Mouse (Mus musculus): Measurements from ENCODE around the gene Trub1.

Trub1 gene

DNA sequence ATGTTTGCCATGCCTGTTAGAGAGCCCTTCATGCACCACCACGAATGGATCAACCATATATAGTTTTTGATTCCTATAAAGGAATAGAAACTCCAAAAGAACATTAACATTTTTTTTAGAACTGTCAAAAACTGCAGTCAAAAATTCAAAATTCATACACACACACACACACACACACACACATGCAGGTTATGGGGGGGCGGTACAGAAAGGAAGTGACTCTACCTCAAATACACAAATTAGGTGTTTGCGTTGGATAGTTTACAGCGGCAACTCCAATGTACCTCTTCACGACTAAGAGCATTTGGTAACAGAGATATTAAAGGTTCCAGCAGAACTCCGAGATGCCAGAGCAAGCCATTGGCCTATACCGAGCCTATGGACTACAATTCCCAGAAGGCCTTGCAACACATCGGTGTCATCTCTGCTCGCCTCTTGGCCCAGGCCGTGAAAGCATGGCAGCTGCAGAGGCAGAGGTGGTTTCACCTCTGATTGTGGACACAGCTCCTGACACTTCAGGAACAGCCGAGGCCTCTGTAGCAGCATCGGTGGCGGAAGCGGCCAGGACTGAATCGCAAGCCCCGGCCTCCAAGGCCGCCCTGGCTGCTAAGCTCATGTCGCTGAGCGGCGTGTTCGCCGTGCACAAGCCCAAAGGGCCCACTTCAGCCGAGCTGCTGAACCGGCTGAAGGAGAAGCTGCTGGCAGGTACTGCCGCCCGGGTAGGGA lies at the start of gene Trub1:
Gene Trub1, plus strand, starts transcription at position 421 of the 726 bp plus-strand sequence.
- peak; percentile 81 to 86 for DNase-seq

DNA sequence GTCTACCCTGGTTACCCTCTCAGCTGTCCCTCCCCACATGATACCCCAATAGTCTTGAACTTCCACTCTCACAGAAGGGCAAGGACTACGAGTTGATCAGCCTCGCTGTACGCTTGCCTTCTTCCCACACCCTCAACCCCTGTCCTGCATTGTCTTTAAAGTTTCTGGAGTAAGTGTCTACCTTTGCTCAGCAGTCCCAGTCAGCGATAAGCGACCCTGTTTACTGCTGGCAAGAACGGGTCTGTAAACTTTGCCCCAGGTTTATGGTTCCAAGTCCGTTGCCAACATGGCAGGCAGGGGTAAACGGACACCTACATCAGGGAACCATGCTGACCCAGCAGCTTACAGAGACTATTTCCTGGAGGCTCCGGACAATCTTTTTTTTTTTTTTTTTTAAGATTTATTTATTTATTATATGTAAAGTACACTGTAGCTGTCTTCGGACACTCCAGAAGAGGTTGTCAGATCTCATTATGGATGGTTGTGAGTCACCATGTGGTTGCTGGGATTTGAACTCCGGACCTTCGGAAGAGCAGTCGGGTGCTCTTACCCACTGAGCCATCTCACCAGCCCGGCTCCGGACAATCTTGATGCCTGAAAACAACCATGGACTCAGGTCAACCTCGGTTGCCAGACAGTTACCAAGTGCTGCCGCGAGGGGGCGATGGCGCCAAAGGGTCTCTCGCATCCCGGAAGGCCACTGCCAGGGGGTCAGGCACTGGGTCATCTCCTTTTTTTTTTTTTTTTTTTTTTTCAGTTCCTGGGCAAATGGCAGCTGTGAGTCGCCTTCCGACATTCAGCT lies 48.8 kb upstream of the Trub1 start:
- DNase-seq: peak; percentile 87 to 89

GRCm38 (mm10) chr19:57404502-57404848 lies 48.2 kb upstream of the Trub1 start:
- DNase-seq: no peak

- DNase-seq: peak in 1 of 2 experiments; percentile 49
Measured at GRCm38 (mm10) chr19:57407947-57408346, 44.8 kb upstream of the Trub1 start.

DNA sequence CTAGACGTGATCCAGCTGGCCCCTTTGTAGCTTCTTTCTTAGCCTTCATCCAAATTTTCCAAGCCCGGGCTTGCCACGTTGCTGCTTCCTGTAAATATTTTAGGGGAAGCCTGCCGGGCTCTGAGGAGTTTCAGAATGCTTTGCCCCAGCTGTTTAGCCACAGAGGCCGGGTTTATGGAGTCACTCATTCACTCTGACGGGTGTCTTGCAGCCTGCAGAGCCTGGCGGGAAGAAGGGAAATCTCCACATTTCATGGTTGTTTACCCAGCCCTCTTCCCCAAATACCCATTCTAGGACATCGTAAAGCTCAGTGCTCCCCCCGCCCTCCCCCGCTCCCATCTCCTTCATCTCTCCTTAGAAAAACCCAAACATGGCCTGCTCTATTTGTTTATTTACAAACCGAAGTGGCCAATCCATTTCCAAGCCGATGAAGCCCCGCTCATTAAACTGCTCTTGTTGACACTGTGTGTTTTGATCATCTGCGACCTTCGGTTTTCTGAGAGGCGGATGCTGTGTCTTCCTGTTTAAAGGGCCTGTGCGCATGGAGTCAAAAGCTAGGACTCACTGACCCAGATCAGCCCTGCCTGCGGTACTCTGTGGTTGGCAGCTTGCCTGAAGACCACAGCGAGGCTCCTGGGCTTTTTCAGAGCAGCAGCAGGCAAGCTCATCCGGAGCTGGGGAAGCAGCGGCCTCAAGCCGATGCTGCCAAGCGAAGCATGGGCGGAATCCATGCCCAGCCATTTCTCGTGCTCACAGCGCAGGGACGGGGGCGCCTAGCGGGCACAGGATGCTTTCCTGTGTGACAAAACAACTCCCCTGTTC lies 41.1 kb upstream of the Trub1 start:
- peak; percentile 82 to 90 for DNase-seq

GRCm38 (mm10) chr19:57413170-57413569 lies 39.5 kb upstream of the Trub1 start:
- no peak for DNase-seq

- DNase-seq: no peak
Measured at GRCm38 (mm10) chr19:57413918-57414317, 38.8 kb upstream of the Trub1 start.

GRCm38 (mm10) chr19:57415031-57415807 lies 37.5 kb upstream of the Trub1 start:
- no peak for DNase-seq

DNA sequence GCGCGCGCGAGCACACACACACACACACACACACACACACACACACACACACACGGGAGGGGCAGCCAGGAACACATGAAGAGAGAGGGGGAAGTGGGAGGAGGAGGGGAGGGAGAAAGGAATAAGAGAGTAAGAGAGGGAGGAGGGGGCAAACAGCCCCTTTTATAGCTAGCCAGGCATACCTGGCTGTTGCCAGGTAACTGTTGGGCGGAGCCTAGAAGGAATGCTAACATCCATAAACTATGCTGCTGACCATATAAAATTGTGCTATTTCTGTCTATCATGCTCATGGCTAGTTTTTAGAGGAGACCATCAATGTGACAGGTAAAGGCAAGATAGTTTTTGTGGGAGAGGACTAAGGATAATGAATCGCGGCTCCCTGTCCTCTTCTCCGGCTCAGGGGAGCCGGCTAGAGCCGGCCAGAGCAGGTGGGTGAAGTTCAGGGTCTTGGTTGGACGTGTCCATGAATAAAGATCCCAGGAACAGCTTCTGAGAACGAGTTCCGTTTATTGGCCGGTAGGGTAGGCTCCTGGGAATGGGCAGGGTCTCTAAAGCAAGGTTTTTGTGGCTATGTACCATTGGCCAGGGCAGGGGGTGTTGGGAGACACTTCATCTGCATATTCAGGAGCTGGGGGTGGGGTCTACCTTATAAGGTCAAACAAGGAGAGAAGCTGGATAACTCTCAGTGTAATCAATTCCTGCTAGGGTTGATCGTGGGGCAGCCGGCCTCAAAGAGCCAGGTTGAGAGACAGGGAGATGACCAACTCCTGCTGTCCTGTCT lies 34.7 kb upstream of the Trub1 start:
- DNase-seq: no peak

- DNase-seq: no peak
Measured at GRCm38 (mm10) chr19:57423402-57423801, 29.3 kb upstream of the Trub1 start.

DNA sequence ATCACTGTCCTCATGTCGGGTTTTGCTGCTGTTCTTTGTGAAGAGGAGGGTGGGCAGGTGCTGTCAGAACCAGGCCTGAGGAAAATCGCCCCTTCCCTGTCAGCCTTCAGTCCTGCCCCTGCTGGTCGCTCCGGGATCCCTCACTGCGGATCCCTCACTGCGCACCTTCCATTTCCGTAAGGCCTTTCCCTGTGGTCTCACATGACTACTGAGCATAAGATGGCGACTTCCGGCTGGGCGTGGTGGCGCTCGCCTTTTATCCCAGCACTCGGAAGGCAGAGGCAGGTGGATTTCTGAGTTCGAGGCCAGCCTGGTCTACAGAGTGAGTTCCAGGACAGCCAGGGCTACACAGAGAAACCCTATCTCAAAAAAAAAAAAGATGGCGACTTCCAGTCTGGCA lies 27.4 kb upstream of the Trub1 start:
- DNase-seq: no peak

DNA sequence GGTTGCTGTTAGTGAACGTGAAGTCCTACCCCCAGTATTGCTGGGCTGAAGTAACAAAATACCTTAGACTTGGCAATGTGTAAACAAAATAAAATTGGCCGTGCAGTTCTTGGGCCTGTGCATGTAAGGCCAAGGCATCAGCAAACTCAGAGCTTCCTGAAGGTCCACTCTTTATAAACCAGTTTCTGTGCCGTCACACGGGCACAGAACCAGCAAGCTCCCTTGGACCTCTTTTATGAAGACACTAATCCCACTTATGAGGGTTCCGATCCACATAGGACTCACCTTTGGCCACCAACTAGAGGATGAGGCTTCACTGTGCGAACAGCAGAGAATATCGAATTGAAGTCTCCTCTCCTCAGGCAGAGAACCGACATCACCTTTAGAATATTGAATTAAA lies 25.9 kb upstream of the Trub1 start:
- DNase-seq: no peak

DNA sequence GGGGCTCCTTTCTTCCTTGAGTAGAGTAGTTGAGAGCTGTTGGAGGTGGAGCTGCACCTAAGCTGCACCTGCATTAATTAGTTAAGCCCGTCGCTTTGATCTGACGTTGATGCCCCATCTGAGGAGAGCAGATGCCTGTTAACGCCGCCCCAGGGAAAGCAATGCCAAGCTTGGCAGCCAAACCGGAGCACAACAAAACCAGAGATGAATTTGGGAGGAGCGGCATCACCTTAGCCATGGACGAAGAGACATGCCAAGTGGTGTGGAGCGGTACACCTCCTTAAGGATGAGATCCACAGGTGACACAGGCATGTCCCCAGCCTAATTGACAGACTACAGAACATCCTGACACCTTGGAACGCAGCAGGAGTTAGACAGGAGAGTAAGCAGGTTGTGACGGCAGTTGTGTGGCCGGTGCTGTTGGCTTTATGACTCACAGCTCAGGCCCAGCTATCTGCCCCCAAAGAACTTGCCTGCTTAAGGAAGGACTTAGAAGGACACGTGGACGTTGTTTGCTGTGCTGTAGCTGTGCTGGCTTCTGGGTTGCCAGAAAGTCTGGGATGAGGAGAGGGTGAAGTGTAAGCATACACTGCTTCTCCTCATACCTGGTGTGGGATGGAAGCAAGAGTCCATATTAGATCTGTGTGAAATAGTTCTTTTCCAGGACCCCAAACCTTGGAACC lies 24.8 kb upstream of the Trub1 start:
- DNase-seq: no peak

DNA sequence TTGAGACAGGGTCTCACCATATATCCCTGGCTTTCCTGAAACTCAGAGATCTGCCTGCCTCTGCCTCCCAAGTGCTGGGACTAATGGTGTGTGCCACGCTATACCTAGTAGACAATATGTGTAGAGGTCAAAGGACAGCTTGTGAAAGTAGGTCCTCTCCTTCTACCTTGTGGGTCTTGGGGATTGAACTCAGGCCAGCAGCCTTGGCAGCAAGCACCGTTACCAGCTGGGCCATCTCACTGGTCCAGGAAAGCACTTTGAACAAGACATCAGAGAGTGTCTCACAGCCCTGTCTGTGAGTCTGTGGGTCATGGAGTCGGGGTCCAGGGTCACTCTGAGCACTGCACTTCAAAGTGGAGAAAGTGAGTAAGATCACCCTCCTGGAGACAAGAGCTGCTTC lies 24.1 kb upstream of the Trub1 start:
- no peak for DNase-seq

DNA sequence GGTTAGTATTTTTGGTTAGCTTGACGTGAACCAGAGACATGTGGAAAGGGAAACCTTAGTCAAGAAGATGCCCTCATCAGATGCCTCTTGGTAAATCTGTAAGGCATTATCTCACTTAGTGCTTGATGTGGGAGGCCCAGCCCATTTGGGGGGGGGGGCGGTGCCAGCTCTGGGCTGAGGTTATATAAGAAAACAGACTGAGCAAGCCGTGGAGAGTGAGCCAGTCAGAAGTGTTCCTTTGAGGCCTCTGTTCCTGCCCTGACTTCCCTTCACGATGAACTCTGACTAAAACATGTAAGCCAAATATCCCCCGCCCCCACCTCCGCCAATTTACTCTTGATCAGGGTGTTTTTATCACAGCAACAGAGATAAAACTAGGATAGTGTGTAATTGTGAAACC lies 22.8 kb upstream of the Trub1 start:
- no peak for DNase-seq

- DNase-seq: no peak
Measured at GRCm38 (mm10) chr19:57431476-57431875, 21.2 kb upstream of the Trub1 start.

- DNase-seq: no peak
Measured at GRCm38 (mm10) chr19:57434024-57434423, 18.7 kb upstream of the Trub1 start.

DNA sequence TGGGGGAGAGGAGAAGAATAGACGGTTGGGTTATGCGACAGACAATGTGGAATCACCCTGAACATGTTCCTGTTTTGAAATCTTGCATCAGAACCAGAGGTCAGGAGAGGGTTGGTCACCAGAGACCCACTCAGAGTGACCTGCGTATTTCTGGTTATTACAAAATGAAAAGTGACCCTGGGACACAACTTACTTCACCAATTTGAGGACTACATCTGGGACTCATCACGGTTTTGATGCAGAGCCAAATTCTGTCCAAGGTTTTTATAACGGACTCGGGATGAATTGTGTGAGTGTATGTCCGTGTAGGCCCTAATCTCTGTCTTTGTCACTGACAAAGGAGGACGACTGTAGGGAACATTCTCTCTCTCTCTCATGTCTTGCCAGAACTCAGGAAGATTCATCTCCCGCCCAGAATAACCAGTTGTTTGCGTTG lies 16.1 kb upstream of the Trub1 start:
- no peak for DNase-seq

GRCm38 (mm10) chr19:57437042-57437441 lies 15.7 kb upstream of the Trub1 start:
- no peak for DNase-seq

DNA sequence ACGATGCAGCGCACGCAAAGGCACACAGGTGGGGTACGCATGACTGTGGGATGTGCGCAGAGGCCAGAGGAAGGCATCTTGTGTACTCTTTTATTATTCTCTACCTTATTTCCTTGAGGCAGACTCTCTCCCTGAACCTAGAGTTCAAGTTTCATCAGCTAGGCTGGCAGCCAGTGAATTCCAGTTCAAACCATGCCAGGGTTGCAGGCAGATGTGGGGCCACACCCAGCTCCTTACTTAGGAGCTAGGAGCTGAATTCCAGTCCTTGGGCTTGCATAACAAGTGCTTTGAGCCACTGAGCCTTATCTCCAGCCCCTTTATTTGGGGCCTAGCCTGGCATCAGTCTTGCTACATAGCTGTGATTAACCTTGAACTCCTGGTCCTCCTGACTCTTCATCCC lies 13.4 kb upstream of the Trub1 start:
- DNase-seq: no peak

DNA sequence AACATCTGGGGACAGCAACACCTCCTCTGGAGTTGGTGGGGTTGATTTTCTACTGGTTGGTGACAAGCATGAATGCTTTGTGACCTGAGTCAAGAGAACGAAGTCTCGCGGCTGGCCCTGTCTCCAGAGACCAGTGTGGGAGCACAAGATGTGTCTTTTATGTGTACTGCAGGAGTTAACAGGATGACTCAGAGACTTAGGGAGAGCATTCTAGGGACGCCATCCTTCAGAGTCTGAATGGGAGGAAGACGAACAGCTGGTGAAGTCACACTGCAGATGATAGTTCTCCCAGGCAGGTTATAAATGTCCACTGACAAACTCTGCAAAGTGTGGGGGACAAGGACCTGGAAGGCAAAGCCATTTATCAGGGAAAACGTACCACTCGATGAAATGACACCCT lies 11.2 kb upstream of the Trub1 start:
- no peak for DNase-seq
